ENCODE assay signal across 12 mouse cellular contexts in genomic region chr2:49465672-49466222, GRCm38 (mm10).
"Had no signal": no experiment of that assay in that cellular context is flagged by ENCODE, and none has a peak within 500 bp of the region (broad histone marks: within the 10 kb centered on the region; RNA-seq: fewer than 3 reads in every experiment).

No protein-coding gene starts in this region.

- DNase-seq: kidney, postnatal 36 days; lung, adult 2 months; lung, postnatal 36 days; midbrain, embryonic 14.5 days; right cerebral cortex, postnatal 4 days; spleen, adult 18-20 months; thymus, postnatal 4 days had no signal

- H3K9me3 ChIP-seq: limb, embryonic 10.5 days; liver, embryonic 15.5 days had no signal

- H3K9ac ChIP-seq: liver, embryonic 15.5 days; neural tube, embryonic 15.5 days had no signal

- H3K4me1 ChIP-seq: limb, embryonic 10.5 days; midbrain, embryonic 10.5 days; neural tube, embryonic 15.5 days had no signal

- H3K27me3 ChIP-seq: liver, embryonic 15.5 days; neural tube, embryonic 15.5 days had no signal

- H3K4me3 ChIP-seq: limb, embryonic 10.5 days; liver, embryonic 15.5 days; midbrain, embryonic 10.5 days; myocyte; neural tube, embryonic 15.5 days had no signal

- H3K27ac ChIP-seq: limb, embryonic 10.5 days; liver, embryonic 15.5 days; midbrain, embryonic 10.5 days; neural tube, embryonic 15.5 days had no signal
